Mouse (Mus musculus): ENCODE results near the gene Prex1. TPM values are rescaled to one million over a fixed set of nuclear protein-coding genes. Genes with fewer than 3 reads are reported as not detected.

Gene Prex1
- total RNA-seq, 2 experiments from 2014 or later = 7.4 to 11.5 TPM

DNA sequence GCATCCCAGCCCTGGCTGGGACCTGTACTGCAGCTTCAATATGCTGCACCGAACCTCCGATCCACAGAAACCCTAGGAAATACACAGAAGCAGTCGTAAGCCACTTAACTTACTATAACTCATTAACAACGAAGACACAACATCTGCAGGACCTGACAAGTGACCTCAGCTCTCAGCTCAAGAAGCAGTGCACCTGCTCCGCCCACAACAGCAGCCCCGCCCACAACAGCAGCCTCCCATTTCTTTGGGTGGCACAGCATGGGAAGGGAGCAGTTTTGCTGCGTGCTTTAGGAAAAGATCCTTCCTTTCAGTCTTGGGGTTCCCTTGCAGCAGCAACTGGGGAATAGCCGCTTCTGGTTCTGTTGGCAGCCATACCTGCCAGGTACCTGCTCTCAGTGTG, 13.5 kb downstream of the Prex1 start:
- DNase-seq = no peak
- intact Hi-C loops (cut with DNase I; ENCODE audit: low total_unique reads) = no loop called here

GRCm38 (mm10) chr2:166699552-166699951, 14.1 kb downstream of the Prex1 start:
- intact Hi-C loops (cut with DNase I; ENCODE audit: low total_unique reads) = no loop called here

GRCm38 (mm10) chr2:166694616-166695015, 19.0 kb downstream of the Prex1 start:
- DNase-seq = no peak
- intact Hi-C loops (cut with DNase I; ENCODE audit: low total_unique reads) = no loop called here

More at GRCm38 (mm10) chr2:166699552-166699951, 14.1 kb downstream of the Prex1 start:
- no peak for DNase-seq

DNA sequence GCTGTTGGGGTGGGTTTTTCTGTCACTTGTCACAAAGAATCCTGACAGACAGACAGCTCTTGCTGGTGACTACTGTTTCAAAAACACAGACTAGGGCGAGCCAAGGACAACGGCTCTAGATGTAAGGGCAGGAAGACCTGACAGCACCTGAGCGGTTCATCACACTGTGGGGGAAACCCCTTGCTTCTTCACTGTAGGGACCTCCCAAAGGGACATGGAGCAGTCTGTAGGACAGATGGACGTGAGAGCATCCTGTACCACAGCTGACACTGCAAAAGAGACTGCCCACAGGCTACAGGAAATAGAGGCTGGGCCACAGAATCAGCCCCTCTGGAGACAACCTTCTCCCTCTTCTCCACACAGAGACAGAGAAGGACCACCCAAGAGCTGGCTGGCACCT, 20.2 kb downstream of the Prex1 start:
- intact Hi-C loops (cut with DNase I; ENCODE audit: low total_unique reads) = no loop called here
- no peak for DNase-seq

- intact Hi-C loops (cut with DNase I; ENCODE audit: low total_unique reads) = no loop called here
- DNase-seq = peak; percentile 71
Measured at GRCm38 (mm10) chr2:166691602-166692509, 21.8 kb downstream of the Prex1 start.

- no peak for DNase-seq
- intact Hi-C loops (cut with DNase I; ENCODE audit: low total_unique reads) = no loop called here
Measured at GRCm38 (mm10) chr2:166686917-166687316, 26.7 kb downstream of the Prex1 start.

DNA sequence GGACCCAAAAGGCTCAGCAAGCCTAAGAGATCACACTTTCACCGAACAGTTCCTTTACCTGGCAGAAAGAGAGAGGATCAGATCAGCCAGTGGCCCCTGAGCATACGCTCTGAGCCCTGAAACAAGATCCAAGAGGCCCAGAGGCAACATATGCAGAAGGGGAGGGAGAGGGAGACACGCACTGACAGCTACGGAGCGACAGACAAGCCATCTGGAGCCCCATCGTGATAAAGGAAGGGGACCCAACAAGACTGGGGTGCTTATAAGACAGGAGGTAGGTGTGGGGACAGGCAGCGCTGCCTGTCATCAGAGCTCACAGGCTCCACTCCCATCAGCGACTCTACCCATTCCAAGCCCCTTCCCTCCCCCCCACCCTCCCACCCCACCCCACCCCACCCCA, 27.8 kb downstream of the Prex1 start:
- intact Hi-C loops (cut with DNase I; ENCODE audit: low total_unique reads) = no loop called here
- DNase-seq = no peak

DNA sequence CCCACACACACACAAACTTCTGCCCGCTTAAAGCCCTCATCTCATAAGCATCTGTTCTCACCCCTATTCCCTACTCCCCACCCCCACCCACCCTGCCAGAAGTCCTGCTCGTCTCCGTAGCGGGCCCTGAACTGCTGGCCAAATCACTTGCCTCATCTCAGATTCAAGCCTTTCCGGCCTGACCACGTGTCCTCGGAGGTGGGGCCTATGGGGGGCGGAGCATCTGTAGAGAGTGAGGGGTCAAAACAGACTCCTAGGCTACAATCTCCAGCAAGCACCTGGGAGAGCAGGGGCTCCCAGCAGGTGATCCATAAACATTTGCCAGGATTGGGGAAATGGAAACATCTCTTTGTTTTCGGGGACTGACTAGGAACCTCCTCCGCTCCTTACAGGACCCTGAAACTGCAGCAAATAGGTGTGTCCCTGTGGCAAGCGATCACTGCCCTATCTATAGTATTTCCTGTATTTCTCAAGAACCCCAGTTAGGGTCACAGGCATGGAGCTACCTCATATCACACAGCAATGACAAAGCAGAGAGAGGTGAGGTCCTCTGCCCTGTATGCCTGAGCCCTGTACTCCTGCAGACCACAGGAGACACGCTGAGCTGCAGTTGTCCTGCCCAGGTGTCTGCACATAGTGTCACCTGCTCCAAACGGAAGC, 29.6 kb downstream of the Prex1 start:
- intact Hi-C loops (cut with DNase I; ENCODE audit: low total_unique reads) = no loop called here
- peak; percentile 32 for DNase-seq

DNA sequence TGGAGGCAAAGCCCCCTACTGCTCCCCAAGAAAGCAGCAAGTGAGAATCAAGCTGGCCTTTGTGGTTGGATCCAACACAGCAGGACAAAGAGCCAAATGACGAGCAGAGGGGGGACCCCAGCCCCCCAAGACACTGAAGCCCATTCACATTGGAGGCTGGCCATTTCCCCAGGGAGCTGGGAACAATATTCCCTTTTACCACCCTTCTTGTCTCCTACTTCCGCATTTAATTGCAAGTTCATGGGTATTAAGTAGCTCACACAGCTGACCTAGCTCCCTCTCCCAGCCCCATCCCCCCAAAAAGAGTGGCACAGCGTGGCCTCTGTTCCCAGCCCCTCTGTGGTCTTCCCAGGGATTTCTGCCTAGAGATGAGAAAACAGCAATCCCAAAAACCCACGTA, 30.8 kb downstream of the Prex1 start:
- DNase-seq = no peak
- intact Hi-C loops (cut with DNase I; ENCODE audit: low total_unique reads) = no loop called here

DNA sequence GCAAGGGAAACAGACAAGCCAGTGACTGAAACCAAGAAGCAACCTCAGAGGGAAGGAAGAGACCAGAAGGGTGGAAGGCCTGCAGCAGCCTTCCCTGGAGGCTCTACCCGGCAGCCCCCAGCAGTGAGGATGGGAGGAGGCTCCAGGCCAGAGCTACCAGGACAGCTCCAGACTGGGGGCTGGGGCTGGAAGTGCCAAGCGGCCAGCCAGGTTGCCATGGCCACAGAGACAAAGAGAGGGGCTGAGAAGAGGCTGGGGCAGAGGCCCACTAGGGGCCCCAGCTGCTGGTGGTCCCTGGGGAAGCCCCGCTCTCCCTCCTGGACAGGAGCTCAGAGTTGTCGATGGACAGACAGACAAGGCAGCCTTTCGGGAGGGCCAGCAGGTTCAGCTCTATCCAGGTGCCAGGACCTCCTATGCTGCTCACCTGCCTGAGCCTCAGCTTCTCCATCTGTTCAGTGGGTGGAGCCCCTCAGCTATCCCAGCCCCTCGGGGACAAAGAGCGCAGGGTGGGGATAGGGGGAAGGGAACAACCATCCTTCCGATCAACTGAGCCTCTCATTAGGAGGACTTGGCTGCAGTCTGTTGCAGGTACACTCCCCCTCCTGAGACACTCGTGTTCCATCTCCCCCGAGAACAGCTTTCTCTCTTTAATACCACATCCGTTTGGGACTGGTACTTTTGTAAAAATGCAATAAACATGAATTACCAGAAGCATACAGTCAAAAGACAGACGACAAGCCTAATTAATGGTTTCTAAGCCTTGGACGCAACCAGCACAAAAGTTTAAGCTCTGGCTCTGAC, 34.5 kb downstream of the Prex1 start:
- DNase-seq = no peak
- intact Hi-C loops (cut with DNase I; ENCODE audit: low total_unique reads) = no loop called here

- intact Hi-C loops (cut with DNase I; ENCODE audit: low total_unique reads) = no loop called here
- DNase-seq = no peak
Measured at GRCm38 (mm10) chr2:166676933-166677332, 36.7 kb downstream of the Prex1 start.

DNA sequence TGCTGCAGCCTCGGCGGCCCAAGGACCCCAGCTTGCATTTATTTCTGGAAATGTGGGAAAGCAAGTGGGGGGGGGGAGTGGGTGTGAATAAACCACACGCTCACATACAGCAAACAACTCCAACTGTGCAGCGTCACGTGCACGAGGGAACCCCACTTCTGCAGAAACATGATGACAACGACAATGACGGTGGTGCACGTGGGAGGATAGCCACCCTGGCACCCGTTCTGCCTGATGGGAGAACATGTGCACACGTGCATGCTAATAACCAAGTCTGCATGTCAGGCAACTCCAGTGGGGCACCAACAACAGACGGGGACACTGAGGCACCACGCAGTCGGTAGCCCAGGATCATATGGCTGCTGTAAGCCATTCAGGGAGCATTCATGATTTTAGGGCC, 37.1 kb downstream of the Prex1 start:
- intact Hi-C loops (cut with DNase I; ENCODE audit: low total_unique reads) = no loop called here
- no peak for DNase-seq

DNA sequence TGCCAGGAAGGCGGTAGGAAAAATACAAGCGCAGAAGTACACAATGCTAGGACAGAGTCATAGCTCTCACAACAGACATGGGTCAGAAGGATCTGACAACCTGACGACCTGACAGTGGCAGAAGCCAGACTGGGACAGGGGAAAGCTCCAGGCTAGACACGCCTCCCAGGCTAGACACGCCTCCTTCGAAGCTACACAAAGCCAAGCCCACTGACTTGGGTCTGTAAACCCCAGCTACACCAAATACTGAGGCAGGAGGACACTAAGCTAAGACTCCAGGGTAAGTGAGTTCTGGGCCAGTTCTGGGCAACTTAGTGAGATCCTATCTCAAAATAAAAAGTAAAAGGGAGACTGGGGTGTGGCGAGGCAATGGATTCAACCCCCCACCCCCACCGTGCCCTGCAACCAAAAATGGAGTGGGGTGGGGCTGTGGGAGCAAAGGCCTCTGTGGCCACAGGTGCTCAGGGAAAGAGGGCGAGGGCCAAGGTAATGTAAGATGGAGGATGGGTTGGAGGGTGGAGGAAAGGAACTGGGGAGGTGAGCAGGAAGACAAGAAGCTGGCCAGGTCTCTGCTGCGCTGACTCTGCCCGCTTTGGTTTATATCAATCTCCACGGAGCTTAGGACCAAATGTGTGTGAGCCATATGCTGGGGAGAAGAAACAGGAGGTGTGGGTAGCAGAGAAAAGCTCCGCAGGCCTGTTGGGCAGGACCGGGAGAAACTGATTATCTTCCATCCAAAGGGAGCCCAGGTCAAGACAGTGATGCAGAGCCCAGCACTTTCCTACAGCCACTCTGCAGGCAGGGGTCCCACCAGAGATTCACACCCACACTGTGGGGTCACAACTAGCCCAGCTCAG, 37.8 kb downstream of the Prex1 start:
- intact Hi-C loops (cut with DNase I; ENCODE audit: low total_unique reads) = no loop called here
- DNase-seq = no peak

- intact Hi-C loops (cut with DNase I; ENCODE audit: low total_unique reads) = no loop called here
Measured at GRCm38 (mm10) chr2:166674693-166675092, 38.9 kb downstream of the Prex1 start.

DNA sequence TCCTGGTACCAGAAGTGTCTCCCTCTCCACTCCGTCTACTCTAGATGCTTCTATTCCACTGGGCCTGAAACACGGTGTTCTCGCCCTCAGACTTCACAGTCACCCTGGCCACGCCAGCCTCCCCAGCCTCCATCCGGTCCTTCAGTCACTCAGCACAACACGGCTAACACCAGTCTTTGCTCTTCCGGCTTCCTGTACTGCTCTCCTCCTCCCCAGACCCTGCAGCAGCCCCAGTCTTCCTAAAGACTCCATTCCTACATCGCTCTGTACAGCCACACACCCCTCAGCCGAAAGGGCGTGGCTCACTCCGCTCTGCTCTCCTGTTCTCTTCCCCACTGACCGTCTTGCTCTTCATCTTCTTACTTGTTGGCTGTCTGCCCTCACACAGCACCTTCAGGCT, 39.7 kb downstream of the Prex1 start:
- intact Hi-C loops (cut with DNase I; ENCODE audit: low total_unique reads) = no loop called here
- DNase-seq = no peak

More at GRCm38 (mm10) chr2:166674693-166675092, 38.9 kb downstream of the Prex1 start:
- no peak for DNase-seq

- intact Hi-C loops (cut with DNase I; ENCODE audit: low total_unique reads) = no loop called here
Measured at GRCm38 (mm10) chr2:166672171-166672965, 41.3 kb downstream of the Prex1 start.

GRCm38 (mm10) chr2:166671614-166672013, 42.0 kb downstream of the Prex1 start:
- DNase-seq = no peak
- intact Hi-C loops (cut with DNase I; ENCODE audit: low total_unique reads) = no loop called here

More at GRCm38 (mm10) chr2:166672171-166672965, 41.3 kb downstream of the Prex1 start:
- no peak for DNase-seq

GRCm38 (mm10) chr2:166671019-166671418, 42.6 kb downstream of the Prex1 start:
- intact Hi-C loops (cut with DNase I; ENCODE audit: low total_unique reads) = no loop called here

More at GRCm38 (mm10) chr2:166671019-166671418, 42.6 kb downstream of the Prex1 start:
- no peak for DNase-seq

Measured in gastrocnemius, postnatal 14 days (tissue).